Mouse (Mus musculus): ENCODE results near the gene Atp6v1b1.
"Not testable (repeated sequence)": the region's sequence is repeated elsewhere in the genome, so short reads cannot be mapped to it uniquely, and the experiment has no call there.

The Atp6v1b1 gene

DNA sequence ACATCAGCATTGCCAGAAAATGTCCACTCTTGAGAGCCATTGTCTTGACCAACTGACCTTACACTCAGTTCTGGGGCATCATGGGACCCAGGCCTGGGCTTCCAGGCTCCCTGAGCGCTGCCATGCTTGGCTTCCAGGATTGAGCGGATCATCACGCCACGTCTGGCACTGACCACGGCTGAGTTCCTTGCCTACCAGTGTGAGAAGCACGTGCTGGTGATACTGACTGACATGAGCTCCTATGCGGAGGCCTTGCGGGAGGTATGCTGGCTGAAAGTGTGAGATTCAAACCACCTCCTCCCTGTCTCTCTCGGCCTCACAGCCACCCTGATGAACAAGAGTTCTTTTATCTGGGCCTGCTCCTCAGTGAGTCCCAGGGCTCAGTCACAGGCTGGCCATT, 13.3 kb downstream of the Atp6v1b1 start:
- in situ Hi-C loops (cut with MboI; ENCODE audit: low pct_unique_long_range_greater_than_20kb in 1 of 2, low sequenced_read_pairs in 2 of 2, unreplicated experiment in 1 of 2): no loop called here

DNA sequence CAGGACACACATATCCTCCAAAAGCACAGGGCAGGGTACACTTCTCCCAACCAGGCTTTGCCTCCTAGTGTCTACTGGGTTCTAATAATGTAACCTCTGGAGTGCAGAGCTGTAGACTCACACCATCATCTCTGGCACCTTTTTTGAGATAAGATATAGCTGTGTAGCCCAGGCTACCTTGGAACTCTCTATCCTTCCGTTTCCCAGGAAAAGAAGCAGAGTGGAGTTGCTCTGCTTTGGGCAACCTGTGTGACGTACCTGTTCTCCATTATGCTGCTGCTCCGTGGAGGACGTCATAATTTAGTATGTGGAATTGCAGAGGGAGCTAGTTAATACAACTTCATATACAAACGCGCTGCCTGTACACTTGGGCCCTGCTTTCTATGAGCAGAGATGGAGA, 19.6 kb downstream of the Atp6v1b1 start, which contains the start of gene Ankrd53:
Ankrd53 (plus strand) TSS at position 301 of the 400 bp plus-strand sequence.
- in situ Hi-C loops (cut with MboI; ENCODE audit: low pct_unique_long_range_greater_than_20kb in 1 of 2, low sequenced_read_pairs in 2 of 2, unreplicated experiment in 1 of 2): no loop called here

DNA sequence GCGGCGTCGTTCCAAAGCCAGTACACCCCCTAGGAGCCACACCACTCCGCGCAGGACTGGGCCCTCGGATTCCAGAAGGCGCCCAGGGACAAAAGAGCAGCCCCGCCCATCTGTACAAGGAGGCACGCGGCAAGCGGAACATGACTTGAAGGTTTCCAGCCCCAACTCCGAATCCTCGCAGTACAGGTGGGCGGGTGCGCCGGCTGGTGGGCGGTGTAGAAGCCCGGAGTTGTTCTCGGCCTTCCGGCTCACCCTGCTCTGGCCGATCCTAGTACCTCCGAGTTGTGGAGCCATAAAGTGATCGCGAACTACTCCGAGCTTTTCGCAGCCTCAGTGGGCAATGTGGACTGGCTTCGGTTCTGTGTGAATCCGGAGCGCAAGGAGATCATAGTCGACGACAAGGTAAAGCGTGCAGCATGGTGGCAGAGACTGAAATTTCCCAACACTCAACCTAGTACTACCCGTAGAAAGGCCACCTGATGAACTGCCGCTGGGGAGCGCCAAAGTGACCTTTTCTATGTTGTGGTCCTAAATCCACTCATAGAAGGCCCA, 20.2 kb downstream of the Atp6v1b1 start:
- in situ Hi-C loops (cut with MboI; ENCODE audit: low pct_unique_long_range_greater_than_20kb in 1 of 2, low sequenced_read_pairs in 2 of 2, unreplicated experiment in 1 of 2): no loop called here

DNA sequence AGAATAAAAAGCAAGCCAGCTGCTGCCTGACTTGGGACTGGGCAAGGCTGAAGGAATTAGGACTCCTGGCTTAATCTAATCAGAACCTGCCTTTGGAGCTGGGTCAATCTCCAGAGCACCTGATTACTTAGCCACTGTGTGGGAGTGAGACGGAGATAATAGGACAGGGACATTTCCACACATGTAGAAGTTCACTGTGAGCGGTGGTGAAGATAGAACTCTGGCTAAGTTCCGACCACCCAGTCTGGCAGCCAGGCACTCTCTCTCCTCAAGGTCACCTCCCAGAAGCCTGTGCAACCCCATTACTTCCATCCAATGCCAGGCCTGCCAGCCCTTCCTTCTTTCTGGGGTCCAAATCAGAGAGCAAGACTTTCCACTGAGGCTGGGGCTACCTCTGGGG, 24.2 kb downstream of the Atp6v1b1 start:
- in situ Hi-C loops (cut with MboI; ENCODE audit: low pct_unique_long_range_greater_than_20kb in 1 of 2, low sequenced_read_pairs in 2 of 2, unreplicated experiment in 1 of 2): no loop called here

DNA sequence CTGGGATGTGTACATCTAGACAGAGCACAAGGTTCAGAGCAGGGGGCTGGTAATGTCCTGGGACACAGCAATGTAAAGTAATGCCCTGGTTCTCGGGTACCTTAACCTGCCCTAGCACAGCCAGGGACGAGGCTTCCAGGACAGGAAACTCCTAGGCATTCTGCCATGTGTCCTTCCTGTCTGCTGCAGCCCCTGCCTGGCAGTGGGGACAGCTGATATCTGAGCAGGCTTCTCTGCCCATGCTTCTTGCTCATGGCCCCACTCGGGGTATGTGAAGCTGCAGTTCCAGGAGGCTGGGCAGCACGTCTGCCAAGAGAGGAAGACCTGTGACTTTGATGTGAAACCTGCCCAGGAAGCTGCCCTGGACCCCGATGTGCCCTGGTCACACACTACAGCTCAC, 25.7 kb downstream of the Atp6v1b1 start:
- in situ Hi-C loops (cut with MboI; ENCODE audit: low pct_unique_long_range_greater_than_20kb in 1 of 2, low sequenced_read_pairs in 2 of 2, unreplicated experiment in 1 of 2): no loop called here

DNA sequence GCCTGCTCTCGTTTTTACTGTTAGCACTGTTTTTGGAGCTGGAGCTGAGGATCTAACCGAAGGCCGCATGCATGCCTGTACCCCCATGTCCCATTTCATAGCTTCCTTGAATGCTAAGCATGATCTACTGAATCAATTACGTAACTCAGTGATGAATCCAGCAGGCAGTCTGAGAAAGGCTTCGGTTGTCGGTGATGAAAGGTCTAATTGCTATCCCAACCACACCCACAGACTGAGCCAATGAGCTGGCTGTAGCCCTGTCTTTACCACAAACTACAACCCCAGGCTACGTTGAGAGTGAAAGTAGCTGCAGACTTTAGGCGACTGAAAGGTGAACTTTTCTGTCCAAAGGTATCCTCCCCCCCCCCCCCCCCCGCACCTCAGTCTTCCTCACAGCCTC, 31.3 kb downstream of the Atp6v1b1 start:
- in situ Hi-C loops (cut with MboI; ENCODE audit: low pct_unique_long_range_greater_than_20kb in 1 of 2, low sequenced_read_pairs in 2 of 2, unreplicated experiment in 1 of 2): no loop called here

DNA sequence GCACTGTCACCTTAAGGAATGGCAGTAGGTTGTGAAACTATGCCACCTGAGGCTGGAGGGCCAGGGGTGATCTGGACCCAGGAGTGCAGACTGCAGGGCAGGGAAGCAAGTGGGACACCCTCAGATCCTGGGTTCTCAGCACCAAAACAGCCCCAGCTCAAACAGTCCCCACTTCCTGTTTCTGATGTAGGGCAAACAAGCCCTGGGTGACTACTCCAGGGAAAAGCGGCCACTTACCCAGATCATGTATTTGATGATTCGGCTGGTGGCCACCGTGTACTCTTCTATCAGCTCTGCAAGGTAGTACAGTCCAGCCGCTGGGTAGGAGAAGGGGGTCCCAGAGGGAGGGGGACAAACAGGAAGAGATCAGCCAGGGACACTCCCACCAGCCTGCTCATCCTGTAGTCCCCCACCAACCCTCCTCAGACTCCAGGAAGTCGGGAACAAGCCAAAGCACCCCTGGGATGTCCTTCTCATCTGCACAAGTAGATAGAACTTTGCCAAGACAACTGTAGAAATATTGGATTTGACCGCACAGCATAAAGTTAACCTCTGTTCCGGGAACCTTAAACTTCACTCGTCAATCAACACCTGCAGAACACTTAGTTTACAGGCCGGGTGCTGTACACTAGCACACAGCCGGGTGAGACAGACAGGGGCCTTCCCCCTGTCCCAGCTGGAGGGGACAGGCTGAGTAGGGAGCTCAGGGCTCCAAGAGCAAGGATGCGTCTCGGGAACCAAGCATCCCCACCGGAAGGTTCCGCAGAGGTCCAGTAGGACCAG, 32.2 kb downstream of the Atp6v1b1 start:
- in situ Hi-C loops (cut with MboI; ENCODE audit: low pct_unique_long_range_greater_than_20kb in 1 of 2, low sequenced_read_pairs in 2 of 2, unreplicated experiment in 1 of 2): loop anchor here in 1 of 2 experiments (5.0 kb wide), 1 partner anchor 83 kb away; no protein-coding TSS in a partner anchor

DNA sequence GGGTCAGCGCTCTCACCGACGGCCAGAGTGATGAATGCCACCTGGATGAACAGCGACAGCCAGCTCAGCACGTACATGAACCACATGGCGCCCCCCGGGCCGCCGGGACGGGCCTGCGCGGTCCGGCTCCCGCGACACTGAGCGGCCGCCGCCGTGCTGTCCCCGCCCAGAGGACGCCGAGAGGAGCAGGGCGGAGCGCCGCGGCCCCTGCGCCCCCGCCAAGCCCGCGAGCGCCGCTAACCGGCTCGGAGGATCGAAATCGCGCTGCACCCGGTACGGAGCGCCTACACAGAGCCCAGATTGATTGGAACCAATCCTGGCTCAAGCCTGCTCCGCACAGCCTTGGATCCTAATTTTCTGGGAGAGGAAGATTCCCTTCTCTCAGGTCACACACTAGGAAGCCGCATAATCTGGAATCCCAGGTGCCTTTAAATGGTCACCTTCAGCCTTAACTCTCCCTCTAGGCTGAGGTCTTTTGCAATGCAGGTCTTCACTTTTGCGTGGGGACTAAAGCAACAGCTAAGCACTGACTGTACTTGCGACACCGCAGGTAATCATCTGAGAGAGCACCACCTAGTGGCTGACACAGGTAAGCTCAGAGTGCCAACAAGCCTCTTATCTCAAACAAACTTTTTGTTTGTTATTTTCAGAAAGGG, 33.0 kb downstream of the Atp6v1b1 start, which contains the start of gene Tex261:
Tex261 (minus strand) TSS at position 176 of the 656 bp plus-strand sequence.
- in situ Hi-C loops (cut with MboI; ENCODE audit: low pct_unique_long_range_greater_than_20kb in 1 of 2, low sequenced_read_pairs in 2 of 2, unreplicated experiment in 1 of 2): loop anchor here in 1 of 2 experiments (5.0 kb wide), 1 partner anchor 83 kb away; no protein-coding TSS in a partner anchor

DNA sequence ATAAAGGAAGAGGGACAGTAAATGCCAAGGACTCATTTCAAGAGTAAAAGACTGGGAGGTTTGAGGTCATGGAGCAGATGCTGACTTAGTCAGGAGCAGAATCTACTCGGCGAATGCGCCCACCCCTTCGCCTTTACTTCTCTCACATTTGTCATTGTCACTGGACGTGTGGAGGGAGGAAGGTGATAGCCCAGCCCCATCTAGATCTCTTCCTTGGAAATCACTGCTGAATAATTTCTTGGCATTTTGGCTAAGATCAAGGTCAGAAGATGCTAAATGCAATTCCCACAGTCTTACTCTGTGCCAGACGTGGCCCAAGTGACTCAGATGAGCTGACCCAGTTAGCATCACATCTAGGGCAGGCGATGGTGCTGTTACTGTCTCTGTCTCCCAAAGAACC, 35.5 kb downstream of the Atp6v1b1 start:
- in situ Hi-C loops (cut with MboI; ENCODE audit: low pct_unique_long_range_greater_than_20kb in 1 of 2, low sequenced_read_pairs in 2 of 2, unreplicated experiment in 1 of 2): loop anchor here in 1 of 2 experiments (5.0 kb wide), 1 partner anchor 86 kb away; no protein-coding TSS in a partner anchor

DNA sequence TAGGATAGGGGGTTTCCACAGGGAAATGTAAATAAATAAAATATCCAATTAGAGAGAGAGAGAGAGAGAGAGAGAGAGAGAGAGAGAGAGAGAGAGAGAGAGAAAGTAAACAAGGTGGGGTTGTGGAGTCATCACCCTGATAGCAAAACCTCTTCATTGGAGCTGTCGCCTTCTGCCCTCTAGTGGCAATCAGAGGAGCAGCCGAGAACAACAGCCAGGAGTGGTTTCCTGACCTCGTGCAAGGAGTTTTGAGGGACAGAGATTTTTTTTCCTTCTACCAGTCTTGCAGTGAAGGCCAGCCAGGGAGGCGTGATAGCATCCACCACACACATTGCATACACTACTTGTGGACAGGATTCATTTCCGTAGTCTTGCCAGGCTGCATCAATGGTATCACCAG, 36.2 kb downstream of the Atp6v1b1 start:
- in situ Hi-C loops (cut with MboI; ENCODE audit: low pct_unique_long_range_greater_than_20kb in 1 of 2, low sequenced_read_pairs in 2 of 2, unreplicated experiment in 1 of 2): loop anchor here in 1 of 2 experiments (5.0 kb wide), 1 partner anchor 87 kb away; no protein-coding TSS in a partner anchor

DNA sequence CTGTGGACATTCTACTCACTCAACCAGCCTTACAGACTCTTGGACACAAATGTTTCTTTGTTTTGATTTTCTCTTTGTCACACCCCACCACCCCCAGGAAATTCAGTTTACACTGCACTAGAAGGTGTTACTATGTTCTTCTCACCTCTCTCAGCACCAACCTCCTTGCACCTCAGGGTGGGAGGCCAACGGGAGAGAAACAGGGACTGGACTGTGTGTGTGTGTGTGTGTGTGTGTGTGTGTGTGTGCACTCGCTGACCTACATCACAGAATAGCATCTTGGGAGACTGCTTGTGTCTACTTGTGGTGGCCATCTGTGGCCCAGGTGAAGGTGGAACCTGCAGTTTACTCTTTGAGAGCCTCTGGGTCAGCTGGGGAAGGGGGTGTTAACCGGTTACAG, 43.6 kb downstream of the Atp6v1b1 start:
- in situ Hi-C loops (cut with MboI; ENCODE audit: low pct_unique_long_range_greater_than_20kb in 1 of 2, low sequenced_read_pairs in 2 of 2, unreplicated experiment in 1 of 2): no loop called here

DNA sequence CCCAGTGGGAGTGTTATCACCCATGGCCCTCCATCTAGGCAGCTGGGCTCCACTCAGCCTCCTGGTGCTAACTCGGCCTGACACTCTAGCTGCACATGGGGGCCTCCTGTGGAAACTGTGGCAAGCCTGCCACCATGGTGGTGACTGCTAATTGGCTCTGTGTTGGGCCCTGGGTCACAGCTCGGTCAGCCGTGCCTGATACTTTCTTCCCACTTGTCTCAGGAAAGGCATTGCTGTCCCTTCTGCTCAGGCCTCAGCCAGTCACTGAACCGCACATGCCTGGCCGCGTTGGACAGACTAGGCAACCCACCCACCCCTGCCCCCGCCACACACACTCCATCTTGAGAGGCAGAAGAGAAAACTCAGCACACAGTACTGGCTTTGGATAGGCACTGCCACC, 45.8 kb downstream of the Atp6v1b1 start:
- in situ Hi-C loops (cut with MboI; ENCODE audit: low pct_unique_long_range_greater_than_20kb in 1 of 2, low sequenced_read_pairs in 2 of 2, unreplicated experiment in 1 of 2): no loop called here

DNA sequence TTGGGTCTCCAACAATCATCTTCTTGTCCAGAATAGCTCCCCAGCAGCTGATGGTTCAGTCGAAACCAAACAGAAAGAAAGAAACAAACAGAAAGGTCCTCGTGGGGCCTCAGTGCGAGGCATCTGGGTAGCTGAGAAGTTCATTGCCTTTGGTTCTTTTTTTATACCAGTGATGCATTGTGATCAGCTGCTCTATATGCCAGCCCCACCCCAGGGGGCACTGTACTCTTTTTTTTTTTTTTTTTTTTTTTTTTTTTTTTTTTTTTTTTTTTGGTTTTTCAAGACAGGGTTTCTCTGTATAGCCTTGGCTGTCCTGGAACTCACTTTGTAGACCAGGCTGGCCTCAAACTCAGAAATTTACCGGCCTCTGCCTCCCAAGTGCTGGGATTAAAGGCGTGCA, 47.7 kb downstream of the Atp6v1b1 start:
- in situ Hi-C loops (cut with MboI; ENCODE audit: low pct_unique_long_range_greater_than_20kb in 1 of 2, low sequenced_read_pairs in 2 of 2, unreplicated experiment in 1 of 2): not testable (repeated sequence)

DNA sequence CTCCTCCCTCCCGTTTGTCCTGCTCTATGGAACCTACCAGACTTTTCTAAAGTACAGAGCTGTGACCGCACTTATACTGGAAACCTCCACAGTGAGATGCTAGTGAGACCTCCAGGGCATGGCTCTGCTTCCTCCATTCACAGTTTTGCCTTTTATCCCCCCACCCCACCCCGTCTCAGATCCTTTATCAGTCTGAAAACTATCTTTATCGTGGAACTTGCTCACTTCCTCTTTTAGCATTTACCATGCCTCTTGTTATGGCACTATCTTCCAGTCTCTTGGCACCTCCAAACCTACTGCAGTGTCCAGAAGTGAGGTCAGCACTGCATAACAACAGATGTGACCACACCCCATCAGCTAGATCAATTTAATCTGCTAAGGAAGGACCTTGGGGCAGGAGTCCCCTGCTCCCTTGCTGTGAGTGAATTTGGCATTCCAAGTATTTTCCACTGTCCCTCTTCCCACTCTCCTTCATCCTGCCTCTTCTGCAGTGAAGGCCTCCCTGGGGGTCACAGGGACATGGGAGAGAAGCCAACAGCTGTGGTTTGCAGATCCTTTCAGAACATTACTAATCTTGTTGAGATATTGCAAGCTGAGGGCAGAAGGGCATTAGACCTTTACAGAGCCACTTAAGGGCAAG, 48.6 kb downstream of the Atp6v1b1 start:
- in situ Hi-C loops (cut with MboI; ENCODE audit: low pct_unique_long_range_greater_than_20kb in 1 of 2, low sequenced_read_pairs in 2 of 2, unreplicated experiment in 1 of 2): no loop called here

DNA sequence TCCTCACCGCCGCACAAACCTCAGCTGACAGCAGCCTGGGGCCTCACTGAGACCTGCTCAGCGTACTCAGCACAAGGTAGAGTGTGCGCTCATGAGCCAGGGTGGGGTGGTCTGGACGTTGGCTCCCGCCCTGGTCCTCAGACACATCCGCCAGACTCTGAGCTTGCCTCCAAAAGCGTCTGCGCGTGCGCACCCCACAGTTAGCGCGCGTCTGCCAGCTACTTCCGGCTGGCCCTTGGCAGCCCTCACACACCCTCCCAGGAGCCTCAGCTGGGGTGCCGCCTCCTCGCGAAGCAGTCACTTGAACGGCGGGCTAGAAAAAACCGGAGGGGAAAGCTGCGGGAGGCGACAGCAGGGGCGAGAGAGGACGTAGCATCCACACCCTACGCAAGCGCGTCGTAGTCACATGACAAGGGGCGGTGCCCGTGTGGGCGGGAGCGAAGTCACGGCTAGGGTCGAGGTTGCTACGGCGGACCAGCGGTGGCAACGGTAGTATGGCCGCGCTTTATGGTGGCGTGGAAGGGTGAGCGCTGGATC, 52.0 kb downstream of the Atp6v1b1 start, which contains the start of gene Nagk:
Nagk (plus strand) TSS at position 223 of the 537 bp plus-strand sequence.
- in situ Hi-C loops (cut with MboI; ENCODE audit: low pct_unique_long_range_greater_than_20kb in 1 of 2, low sequenced_read_pairs in 2 of 2, unreplicated experiment in 1 of 2): no loop called here

DNA sequence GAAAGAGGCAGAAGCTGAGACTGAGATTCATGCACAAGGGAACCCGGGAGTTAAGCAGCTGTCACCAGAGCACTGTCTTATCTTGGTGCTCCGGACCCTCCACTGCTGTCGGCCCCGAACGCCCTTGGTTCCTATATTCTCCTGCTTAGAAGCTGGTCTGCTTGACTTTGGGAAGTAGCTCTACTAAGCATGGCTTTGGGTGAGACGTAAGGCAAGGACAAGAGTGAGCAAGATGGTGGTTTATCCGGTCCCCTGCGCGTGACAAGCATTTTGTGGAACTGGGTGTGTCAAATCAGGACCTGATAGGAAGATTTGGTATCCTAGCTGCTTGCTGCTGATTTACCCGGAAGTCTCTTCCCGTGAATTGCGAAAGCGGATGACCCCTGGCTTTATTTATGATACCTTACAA, 52.7 kb downstream of the Atp6v1b1 start:
- in situ Hi-C loops (cut with MboI; ENCODE audit: low pct_unique_long_range_greater_than_20kb in 1 of 2, low sequenced_read_pairs in 2 of 2, unreplicated experiment in 1 of 2): no loop called here

DNA sequence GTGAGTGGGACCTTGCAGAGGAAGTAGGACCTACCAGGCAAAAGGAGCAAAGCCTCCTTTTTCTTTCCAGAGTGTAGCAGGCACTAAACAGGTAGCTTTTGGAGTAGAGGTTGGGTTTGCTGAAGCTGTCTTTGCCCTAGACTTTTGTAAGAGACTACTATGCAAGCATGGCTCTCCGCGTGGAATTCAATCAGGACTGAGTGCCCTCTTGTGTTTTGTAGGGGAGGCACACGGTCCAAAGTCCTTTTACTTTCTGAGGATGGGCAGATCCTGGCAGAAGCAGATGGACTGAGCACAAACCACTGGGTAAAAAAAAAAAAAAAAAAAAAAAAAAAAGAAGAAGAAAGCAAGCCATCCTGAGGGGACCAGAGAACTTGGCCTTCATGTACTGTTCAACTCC, 53.9 kb downstream of the Atp6v1b1 start:
- in situ Hi-C loops (cut with MboI; ENCODE audit: low pct_unique_long_range_greater_than_20kb in 1 of 2, low sequenced_read_pairs in 2 of 2, unreplicated experiment in 1 of 2): no loop called here

DNA sequence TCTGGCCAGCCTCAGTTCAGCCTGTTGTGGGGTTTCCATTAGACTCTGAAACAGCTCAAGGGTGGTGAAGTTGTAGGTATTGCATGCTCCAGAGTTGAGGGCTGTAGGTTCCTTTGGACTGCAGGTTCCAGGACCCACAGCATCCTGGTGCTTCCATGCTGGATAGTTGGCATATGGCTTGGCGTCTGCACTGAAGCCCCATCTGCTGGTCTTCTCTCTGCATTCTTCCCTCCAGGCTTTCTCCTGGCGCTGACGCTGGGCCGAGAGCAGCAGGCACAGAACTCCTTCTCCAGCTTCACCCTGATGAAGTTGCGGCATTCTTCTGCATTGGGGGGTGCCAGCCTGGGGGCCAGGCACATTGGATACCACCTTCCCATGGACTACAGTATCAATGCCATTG, 59.2 kb downstream of the Atp6v1b1 start:
- in situ Hi-C loops (cut with MboI; ENCODE audit: low pct_unique_long_range_greater_than_20kb in 1 of 2, low sequenced_read_pairs in 2 of 2, unreplicated experiment in 1 of 2): no loop called here

DNA sequence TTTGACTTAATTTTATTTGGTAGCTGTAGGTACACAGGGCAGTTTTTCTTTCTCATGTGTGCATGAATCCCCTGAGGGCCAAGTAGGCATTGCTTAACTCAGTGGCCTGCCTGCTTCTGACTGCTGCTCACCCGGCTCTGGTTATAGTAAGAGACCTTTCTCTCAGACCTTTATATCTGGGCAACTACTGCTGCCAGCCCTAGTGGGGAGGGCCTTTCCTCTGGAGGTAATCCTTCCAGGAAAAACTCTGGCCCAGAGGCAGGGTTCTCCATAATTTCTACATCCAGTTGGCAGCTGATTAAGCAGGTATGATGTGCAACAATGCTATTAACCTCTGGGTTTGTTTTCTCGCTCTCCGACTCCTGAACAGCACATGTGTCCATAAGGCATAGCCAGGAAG, 60.1 kb downstream of the Atp6v1b1 start:
- in situ Hi-C loops (cut with MboI; ENCODE audit: low pct_unique_long_range_greater_than_20kb in 1 of 2, low sequenced_read_pairs in 2 of 2, unreplicated experiment in 1 of 2): no loop called here
